Mouse (Mus musculus) E14TG2a.4 (cell line): ENCODE results near the gene Flt3l.

Source experiments
- CTCF ChIP-seq: conservative IDR thresholded peaks from 2 replicates; pipeline ENCODE4 v1.5.1; 2014; ENCODE audit warnings: low read length
- POU5F1 ChIP-seq: IDR thresholded peaks from 2 replicates; pipeline ENCODE4 v1.6.1; 2014; ENCODE audit warnings: low read length, borderline replicate concordance

GRCm38 (mm10) chr7:45160866-45161265 lies 24.6 kb upstream of the Flt3l start:
- TF ChIP-seq CTCF (no peak), POU5F1 (no peak)
